In the genomic region with DNA sequence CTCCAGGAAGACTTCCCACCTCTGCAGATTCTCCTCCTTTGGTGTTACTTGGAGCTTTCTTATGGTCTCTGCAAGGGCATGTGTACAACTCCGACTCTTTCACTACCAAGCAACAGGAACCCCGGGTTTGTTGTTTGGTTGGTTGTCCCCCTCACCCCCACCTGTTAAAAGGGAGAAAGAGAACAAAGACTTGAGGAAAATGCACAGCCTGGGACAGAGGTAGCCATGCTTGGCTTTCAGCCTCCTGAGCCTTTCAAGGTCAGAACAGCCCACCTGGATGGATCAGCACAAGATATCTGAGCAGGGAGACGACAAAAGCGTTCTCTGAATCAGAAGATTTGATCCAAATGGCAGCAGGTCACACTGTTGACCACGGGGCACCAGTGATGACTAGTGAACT, we compare ENCODE assay signal across 14 mouse cellular contexts.
"Had no signal": no experiment of that assay in that cellular context is flagged by ENCODE, and none has a peak within 500 bp of the region (broad histone marks: within the 10 kb centered on the region; RNA-seq: fewer than 3 reads in every experiment).

No protein-coding gene starts in this region.

- H3K27me3 ChIP-seq: intestine, embryonic 15.5 days; limb, embryonic 12.5 days; lung, embryonic 15.5 days; megakaryocyte, embryonic 14.5 days; midbrain, embryonic 15.5 days; neural tube, embryonic 12.5 days had no signal

- H3K4me1 ChIP-seq: intestine, embryonic 15.5 days; lung, embryonic 15.5 days; midbrain, embryonic 15.5 days; neural tube, embryonic 12.5 days had no signal

- ATAC-seq: intestine, embryonic 15.5 days; midbrain, embryonic 15.5 days had no signal

- H3K9me3 ChIP-seq: intestine, embryonic 15.5 days; limb, embryonic 12.5 days; lung, embryonic 15.5 days; midbrain, embryonic 15.5 days; neural tube, embryonic 12.5 days had no signal

- DNase-seq: layer of hippocampus, postnatal 36 days; lung, postnatal 14 days; right cerebral cortex, postnatal 4 days; spleen, adult 18-20 months; thymus, postnatal 36 days had no signal

- H3K36me3 ChIP-seq: intestine, embryonic 15.5 days; lung, embryonic 15.5 days; midbrain, embryonic 15.5 days; neural tube, embryonic 12.5 days had no signal

- H3K9ac ChIP-seq: intestine, embryonic 15.5 days; limb, embryonic 12.5 days; liver, embryonic 14.5 days; lung, embryonic 15.5 days; midbrain, embryonic 15.5 days; neural tube, embryonic 12.5 days had no signal

- H3K27ac ChIP-seq: intestine, embryonic 15.5 days; limb, embryonic 12.5 days; liver, embryonic 14.5 days; lung, embryonic 15.5 days; macrophage; midbrain, embryonic 15.5 days; neural tube, embryonic 12.5 days had no signal

- H3K4me3 ChIP-seq: intestine, embryonic 15.5 days; limb, embryonic 12.5 days; lung, embryonic 15.5 days; megakaryocyte, embryonic 14.5 days; midbrain, embryonic 15.5 days; neural tube, embryonic 12.5 days had no signal

- H3K4me2 ChIP-seq: intestine, embryonic 15.5 days; limb, embryonic 12.5 days; lung, embryonic 15.5 days; midbrain, embryonic 11.5 days; midbrain, embryonic 15.5 days; neural tube, embryonic 12.5 days had no signal
